Mouse (Mus musculus) left cerebral cortex, adult 18-20 months (tissue): ENCODE measurements at regions not wholly inside any gene's neighbourhood (a gene's known extent, or its start where the extent isn't known, plus 50 kb on each side); places are given as distances from the start of the nearest gene placed in this dataset.

ENCODE experiments used
- DNase-seq, 2 experiments: peaks; one replicate each; pipeline ENCODE4 v3.0.0; 2021 to 2022; ENCODE audit warnings: low spot score in 2 of 2, mixed read lengths in 1 of 2

DNA sequence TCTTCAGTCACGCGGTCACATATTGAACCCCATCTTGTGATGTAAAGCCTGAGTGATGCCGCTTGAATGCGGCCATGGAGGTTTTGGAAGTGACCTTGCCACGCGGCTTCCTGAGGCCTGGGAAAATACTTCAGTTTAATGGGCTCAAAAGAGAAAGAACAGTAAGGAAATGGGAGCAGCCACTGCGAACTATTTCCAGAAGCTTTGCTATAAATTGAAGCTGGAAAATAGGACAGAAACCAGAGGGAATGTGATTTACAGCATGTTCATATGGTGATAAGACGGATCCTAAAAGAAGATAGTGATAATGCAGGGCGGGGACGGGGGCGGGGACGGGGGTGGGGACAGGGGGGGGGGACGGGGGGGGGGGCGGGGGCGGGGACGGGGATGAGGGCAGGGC is 52.7 kb upstream of the Trpc4 start:
- peak in 1 of 2 experiments; percentile 17 for DNase-seq

GRCm38 (mm10) chr3:54083634-54084033 is 72.2 kb upstream of the Trpc4 start:
- DNase-seq, result no peak

- no peak for DNase-seq
Measured at GRCm38 (mm10) chr3:54076461-54076860, 79.4 kb upstream of the Trpc4 start.

GRCm38 (mm10) chr3:54060653-54061052 is 95.2 kb upstream of the Trpc4 start:
- DNase-seq, result no peak

DNA sequence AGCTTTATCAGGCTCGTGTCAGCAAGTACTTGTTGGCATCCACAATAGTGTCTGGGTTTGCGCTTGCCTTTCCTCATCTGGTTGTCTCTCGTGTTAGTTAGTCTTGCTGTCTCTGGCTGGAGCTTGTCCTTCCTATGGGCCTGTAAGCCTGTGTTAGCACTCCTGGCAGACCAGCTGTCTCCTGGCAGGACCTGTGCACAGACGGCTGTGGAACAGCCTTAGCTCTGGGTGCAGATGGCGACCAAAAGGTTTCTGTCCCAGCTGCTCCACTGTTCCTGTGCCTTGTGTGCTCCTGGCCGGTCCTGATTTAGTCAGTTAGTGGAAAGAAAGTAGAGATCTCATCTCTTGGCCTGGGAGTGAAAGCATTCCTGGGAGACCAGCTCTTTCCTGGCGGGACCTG is 101.5 kb upstream of the Trpc4 start:
- DNase-seq, result no peak

DNA sequence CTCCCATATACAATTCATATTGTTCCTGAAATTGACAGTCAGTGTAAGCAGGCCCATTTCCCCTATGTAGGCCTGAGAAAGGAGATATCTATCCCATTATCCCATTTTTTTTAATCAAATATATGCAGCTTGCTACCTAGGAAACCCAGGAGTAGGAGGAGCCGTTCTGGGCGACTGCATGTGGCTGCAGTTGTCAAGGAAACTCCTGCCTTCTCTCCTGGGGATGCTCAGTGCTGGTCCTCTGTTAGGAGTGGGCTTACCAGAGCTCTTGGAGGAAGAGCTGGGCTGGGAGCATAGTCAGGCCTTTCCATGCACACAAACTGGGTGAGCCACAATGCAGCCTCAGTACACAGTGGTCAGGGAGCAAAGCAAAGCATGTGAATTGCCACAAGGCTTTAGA is 106.5 kb upstream of the Trpc4 start:
- peak in 1 of 2 experiments; percentile 33 for DNase-seq

DNA sequence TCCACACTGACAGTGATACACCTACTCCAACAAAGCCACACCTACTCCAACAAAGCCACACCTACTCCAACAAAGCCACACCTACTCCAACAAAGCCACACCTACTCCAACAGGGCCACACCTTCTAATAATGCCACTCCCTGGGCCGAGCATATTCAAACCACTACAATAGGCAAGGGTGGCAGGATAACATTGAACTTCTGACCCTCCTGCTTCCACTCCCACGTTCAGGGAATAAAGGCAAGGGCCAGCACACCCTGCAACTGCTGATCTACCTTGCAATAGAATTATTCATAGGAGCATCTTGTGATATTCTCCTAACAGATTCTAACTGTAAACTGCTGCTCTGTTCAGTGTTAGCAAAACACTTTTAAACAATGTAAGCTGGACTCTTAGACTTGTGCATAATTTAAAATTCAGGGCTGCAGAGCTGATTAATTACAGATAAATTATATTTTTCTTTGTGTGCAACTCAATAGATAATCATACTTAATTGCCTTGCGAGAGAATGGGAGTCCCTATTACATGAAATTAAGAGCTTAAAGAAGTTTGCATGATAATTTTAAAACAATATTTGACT is 107.7 kb upstream of the Trpc4 start:
- no peak for DNase-seq

GRCm38 (mm10) chr3:54027365-54027764 is 128.5 kb upstream of the Trpc4 start:
- DNase-seq, result no peak

GRCm38 (mm10) chr3:54020196-54020595 is 135.6 kb upstream of the Trpc4 start:
- DNase-seq, result no peak

DNA sequence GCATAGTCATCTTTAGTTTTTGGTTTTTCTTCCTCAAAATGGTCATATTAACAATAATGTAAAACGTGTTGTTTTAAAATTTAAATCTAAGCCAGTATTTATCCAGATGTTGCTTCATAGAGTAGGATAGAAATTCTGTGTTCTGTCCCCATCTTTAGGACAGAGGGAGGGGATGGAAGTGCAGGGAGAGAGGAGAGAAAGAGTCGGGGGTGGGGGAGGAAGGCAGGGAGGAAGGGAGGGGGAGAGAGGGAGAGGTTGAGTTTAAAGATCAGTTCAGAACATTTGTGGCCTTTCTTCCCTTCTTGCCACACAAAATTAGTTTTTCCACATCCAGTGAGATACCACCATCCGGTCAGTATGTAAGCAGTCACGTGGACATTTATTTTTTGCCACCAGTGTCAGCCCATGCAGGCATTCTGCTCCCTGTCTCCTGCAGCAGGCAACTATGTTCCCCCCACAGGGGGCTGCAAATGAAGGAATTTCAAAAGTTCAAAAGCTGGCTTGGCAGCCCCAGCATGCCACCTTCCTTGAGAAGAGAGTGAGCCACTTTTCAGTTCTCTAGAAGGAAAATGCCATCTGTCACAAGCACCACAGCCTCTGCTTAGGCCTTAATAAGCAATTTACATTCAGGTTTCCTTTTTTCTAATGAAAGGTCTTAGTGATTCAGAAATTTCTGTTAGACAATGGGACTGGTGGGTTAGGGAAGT is 137.7 kb upstream of the Trpc4 start:
- DNase-seq, result no peak

DNA sequence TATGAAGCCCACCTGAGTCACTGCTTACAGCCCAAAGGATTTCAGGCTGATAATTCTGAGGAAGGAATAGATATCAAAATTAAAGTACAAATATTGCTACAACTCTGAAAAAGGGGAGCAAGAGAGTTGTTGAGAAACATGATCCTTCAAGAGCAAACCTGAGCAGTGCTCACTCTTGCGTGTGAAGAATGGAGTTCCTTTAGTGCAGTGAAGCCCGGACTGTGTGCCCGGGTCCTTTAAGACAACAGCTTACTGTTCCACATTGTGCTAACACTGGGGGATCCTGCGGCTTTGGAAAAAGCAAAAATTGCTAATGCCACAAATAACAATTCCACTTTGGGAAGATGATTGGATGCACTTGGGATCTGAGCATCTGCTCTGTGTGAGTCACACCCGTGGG is 139.0 kb upstream of the Trpc4 start:
- DNase-seq, result no peak

- no peak for DNase-seq
Measured at GRCm38 (mm10) chr3:54011016-54011415, 144.8 kb upstream of the Trpc4 start.

- DNase-seq, result no peak
Measured at GRCm38 (mm10) chr3:53992993-53993392, 129.4 kb upstream of the Ufm1 start.

GRCm38 (mm10) chr3:53988796-53989195 is 125.2 kb upstream of the Ufm1 start:
- DNase-seq, result peak; percentile 11 to 24

DNA sequence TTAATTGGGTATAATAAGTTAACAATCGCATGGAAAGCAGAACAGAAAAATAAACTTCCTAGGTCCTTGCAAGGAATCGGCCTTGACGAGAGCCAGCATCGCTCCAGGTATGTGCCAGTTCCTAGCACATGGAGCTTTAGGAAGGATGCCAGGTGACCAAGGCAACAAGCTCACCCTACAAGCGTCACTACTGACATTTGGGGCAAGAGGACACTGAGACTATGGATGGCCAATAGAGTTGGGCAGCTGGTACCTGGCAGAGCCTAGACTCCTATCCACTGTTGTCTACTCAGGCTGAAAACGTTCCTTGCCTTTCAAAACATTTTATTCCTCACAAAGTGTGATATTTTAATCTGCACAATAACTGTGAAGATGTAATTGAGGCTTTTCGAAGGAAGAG is 124.6 kb upstream of the Ufm1 start:
- DNase-seq, result no peak

- no peak for DNase-seq
Measured at GRCm38 (mm10) chr3:53987316-53987715, 123.7 kb upstream of the Ufm1 start.

- no peak for DNase-seq
Measured at GRCm38 (mm10) chr3:53984743-53985550, 121.3 kb upstream of the Ufm1 start.

GRCm38 (mm10) chr3:53982311-53982710 is 118.7 kb upstream of the Ufm1 start:
- DNase-seq, result no peak

DNA sequence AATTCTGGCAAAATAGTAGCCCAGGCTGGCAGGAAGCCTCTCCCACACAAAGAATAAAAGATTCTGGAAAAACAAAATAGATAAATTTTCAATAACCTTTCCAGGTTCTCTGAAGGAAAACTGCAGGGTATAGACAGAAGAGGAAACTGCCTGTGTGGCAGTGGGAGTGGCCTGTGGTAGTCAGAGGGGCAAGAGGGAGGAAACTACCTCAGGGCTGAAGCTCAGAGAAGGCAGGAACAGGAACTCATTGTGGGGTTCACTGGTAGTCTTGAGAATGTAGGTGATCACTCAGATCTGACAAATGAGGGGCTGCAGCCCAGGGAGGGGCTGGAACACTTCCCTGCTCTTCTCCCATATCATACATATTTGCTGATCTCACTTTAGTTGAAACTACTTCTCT is 118.0 kb upstream of the Ufm1 start:
- no peak for DNase-seq

DNA sequence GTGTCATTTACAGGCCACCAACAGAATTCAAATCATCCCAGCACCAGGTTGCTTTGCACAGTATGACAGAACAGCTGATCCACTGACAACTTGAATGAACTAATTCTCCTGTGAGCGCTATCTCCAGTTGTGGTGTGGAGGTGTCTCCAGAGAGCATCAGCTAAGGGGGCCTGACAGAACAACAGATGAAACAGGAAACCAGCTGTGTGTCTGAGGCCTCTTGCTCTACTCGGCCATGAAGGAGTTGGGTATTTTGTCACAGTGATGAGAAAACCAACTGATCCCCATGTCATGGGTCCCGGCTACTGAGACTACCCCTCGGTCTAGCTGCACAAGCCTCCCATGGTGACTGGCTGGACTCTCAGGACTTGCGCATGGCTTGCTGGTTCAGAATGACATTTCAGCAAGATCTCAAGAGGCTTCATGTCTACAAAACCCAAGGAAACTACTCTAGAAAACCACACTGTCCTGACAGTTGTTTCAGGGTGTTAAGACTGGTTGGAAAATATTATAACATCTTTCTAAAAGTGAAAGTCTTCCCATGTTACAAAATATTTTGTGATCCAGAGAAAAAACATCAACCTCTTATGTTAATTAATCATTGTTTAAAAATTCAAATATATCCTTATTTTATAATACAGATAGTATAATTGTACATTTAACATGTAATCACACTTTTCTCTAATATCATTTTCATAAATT is 113.9 kb upstream of the Ufm1 start:
- DNase-seq, result no peak

DNA sequence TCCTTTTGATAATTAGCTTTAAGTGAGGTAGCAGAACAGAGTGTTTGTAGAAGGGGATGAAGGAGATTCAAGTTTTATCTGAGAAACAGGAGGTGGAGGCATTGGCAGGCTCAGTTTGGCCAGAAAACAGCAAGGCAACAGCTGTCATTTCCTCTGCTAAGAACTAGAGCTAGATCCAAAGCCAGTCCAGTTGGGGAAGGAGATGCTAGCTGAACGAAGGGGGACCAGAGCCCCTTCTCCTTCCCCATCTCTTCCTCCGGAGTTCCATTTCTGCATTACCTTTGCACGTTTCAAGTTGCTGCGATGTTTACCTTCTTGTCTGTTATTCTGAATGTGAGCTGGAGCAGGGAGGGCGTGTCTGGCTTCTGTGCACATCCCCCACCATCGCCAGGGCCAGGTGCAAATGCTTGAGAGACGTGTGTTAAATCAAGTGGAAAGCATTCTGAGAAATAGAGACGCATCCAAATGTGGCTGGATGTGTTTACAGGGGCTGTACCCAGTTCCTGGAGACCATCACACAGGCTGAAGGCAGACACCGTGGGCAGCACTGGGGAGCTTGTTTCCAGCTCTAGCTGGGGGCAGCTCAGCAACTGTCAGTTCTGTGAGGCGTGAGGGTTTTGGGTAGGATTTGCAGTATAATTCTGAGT is 111.4 kb upstream of the Ufm1 start:
- peak; percentile 7 to 18 for DNase-seq
